Mouse (Mus musculus) hindbrain, embryonic 11.5 days (tissue): ENCODE measurements around the gene Med15. TPM values are rescaled to one million over a fixed set of nuclear protein-coding genes. Genes with fewer than 3 reads are reported as not detected.
"Not testable (repeated sequence)": the region's sequence is repeated elsewhere in the genome, so short reads cannot be mapped to it uniquely, and the experiment has no call there.

Experiments used
- ATAC-seq: fragments of 200-750 bp; cut with Nextera tagmentation; 2 replicates; pipeline ENCODE4 v1.8.0; 2017; ENCODE audit warnings: mild to moderate bottlenecking, moderate TSS enrichment, moderate library complexity; ENCODE audit not compliant: low FRiP score
- DNase-seq: peaks from one replicate; pipeline ENCODE4 v3.0.0-alpha.2; 2015; ENCODE audit warnings: low spot score
- H3K27ac ChIP-seq: fragments of 300-500 bp; sonication (generic); 2 replicates; pipeline ENCODE4 v1.5.1; 2014; ENCODE audit warnings: mild to moderate bottlenecking, low read depth, low read length
- H3K27me3 ChIP-seq: fragments of 300-500 bp; sonication (generic); 2 replicates; pipeline ENCODE4 v1.6.1; 2014; ENCODE audit warnings: mild to moderate bottlenecking, low read length, moderate library complexity, mixed read lengths; ENCODE audit not compliant: control insufficient read depth, insufficient read depth
- H3K36me3 ChIP-seq: fragments of 300-500 bp; sonication (generic); 2 replicates; pipeline ENCODE4 v1.6.1; 2014; ENCODE audit warnings: mild to moderate bottlenecking, low read length, moderate library complexity, mixed read lengths; ENCODE audit not compliant: control insufficient read depth, insufficient read depth
- H3K4me1 ChIP-seq: fragments of 300-500 bp; sonication (generic); replicated peaks from 2 replicates; pipeline ENCODE4 v1.6.1; 2014; ENCODE audit warnings: low read length, mixed read lengths; ENCODE audit not compliant: control insufficient read depth, insufficient read depth
- H3K4me2 ChIP-seq: fragments of 300-500 bp; sonication (generic); replicated peaks from 2 replicates; pipeline ENCODE4 v1.6.1; 2014; ENCODE audit warnings: mild to moderate bottlenecking, low read depth, low read length
- H3K4me3 ChIP-seq: fragments of 300-500 bp; sonication (generic); 2 replicates; pipeline ENCODE4 v1.5.1; 2014; ENCODE audit warnings: low read depth, low read length
- H3K9ac ChIP-seq: fragments of 300-500 bp; sonication (generic); 2 replicates; pipeline ENCODE4 v1.6.1; 2014; ENCODE audit warnings: low read depth, low read length
- H3K9me3 ChIP-seq: fragments of 300-500 bp; sonication (generic); 2 replicates; pipeline ENCODE4 v1.6.1; 2016; ENCODE audit warnings: low read length; ENCODE audit not compliant: control insufficient read depth
- WGBS: fragments of 180-500 bp; shearing (Covaris S2); extraction: QIAGEN DNeasy Blood & Tissue Kit; methylation state at CpG from one replicate; pipeline ENCODE4 v1.1.7; 2014; 5-methylcytosine and 5-hydroxymethylcytosine counted together
- polyA plus RNA-seq: library from polyadenylated mRNA; unstranded; fragments of >200 nt; fragmentation: Nextera tagmentation; extraction: Ambion mirVana; gene quantifications from 2 replicates; pipeline ENCODE4 v1.2.1, GENCODE M21; 2014

Med15 gene
- polyA plus RNA-seq, 1 experiment from 2014 or later: 42.8 TPM

DNA sequence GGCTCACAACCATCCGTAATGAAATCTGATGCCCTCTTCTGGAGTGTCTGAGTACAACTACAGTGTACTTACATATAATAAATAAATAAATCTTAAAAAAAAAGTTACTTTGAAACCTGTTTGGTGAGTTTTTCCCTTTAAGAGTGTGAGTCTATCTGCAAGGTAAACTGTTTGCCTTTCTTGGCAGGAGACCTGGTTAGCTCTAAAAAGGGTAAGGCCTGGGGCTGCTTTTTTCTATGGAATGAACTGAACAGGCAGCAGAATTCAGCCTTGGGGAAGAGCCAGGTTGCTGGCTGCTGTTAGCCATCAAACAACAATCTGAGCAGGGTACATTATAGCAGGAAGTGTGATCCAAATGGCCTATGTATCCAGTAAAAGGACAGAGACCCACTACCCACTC lies 10.1 kb upstream of the Med15 start:
- no peak overlapping the region for H3K4me2 ChIP-seq
- no peaks in the 10 kb centered on the region for H3K36me3 ChIP-seq
- ATAC-seq (no peak), DNase-seq (no peak)
- no peaks in the 10 kb centered on the region for H3K4me1 ChIP-seq
- H3K27me3 ChIP-seq: no peaks in the 10 kb centered on the region
- H3K27ac ChIP-seq: no peak overlapping the region
- no peaks in the 10 kb centered on the region for H3K9me3 ChIP-seq
- 84% methylated on average over 1 of the region's 1 CpGs for WGBS
- no peak overlapping the region for H3K4me3 ChIP-seq
- H3K9ac ChIP-seq: no peak overlapping the region

DNA sequence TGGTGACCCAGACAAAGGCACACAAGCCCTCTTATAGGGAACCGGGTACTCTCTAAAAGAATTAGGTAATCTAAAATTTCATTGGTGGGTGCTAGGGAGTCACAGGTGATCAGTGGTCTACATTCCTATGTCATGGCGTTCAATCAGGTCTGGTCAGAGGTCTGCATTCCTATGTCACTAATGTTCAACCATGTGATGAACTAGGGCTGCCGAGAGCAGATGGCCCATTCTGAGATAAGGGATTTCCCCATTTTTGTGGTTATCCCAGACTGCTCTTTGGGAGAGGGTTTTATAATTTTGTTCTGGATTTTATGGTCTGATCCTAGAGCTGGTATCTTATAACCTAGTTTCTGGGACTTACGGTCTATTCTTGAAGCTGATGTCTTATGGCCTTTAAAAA lies 7.4 kb upstream of the Med15 start:
- Histone ChIP-seq H3K36me3 (no peaks in the 10 kb centered on the region), H3K4me1 (no peaks in the 10 kb centered on the region), H3K27ac (no peak overlapping the region), H3K4me2 (no peak overlapping the region), H3K4me3 (no peak overlapping the region), H3K9me3 (no peaks in the 10 kb centered on the region), H3K9ac (no peak overlapping the region), H3K27me3 (no peaks in the 10 kb centered on the region)
- 88% methylated on average over 4 of the region's 4 CpGs for WGBS
- no peak for ATAC-seq
- DNase-seq: no peak

- Histone ChIP-seq H3K27me3 (no peaks in the 10 kb centered on the region), H3K4me1 (no peaks in the 10 kb centered on the region), H3K4me3 (no peak overlapping the region), H3K9ac (no peak overlapping the region), H3K36me3 (no peaks in the 10 kb centered on the region), H3K4me2 (no peak overlapping the region), H3K27ac (no peak overlapping the region), H3K9me3 (no peaks in the 10 kb centered on the region)
- ATAC-seq (no peak), DNase-seq (no peak)
- WGBS: 48% methylated on average over 4 of the region's 4 CpGs
These were observed 3.5 kb upstream of the Med15 start for GRCm38 (mm10) chr16:17736156-17736555.

DNA sequence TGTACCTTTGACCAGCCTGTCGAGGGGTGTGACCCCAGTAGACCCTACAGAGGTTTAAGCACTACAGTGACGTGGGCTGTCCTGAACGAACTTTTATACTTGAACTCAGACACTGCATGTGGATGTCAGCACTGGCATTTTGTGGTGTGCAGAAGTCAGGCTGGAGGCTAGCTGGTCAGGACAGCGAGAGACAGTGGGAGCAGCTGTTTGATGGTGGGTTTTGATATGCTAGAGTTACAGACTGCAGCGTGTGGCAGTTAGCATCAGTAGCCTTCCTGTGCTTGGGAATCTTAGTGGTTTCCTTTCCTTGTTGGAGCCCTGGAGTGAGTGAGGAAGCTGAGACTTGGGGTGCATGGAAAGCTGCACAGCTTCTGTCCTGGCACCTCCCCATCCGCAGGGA lies 2.2 kb upstream of the Med15 start:
- not testable (repeated sequence) for ATAC-seq, H3K27me3 ChIP-seq, H3K27ac ChIP-seq, H3K36me3 ChIP-seq, H3K4me2 ChIP-seq, DNase-seq, H3K4me1 ChIP-seq, H3K4me3 ChIP-seq, H3K9ac ChIP-seq, H3K9me3 ChIP-seq
- WGBS: 88% methylated on average over 6 of the region's 6 CpGs

GRCm38 (mm10) chr16:17733646-17734045 lies 955 bp upstream of the Med15 start:
- H3K9ac ChIP-seq: no peak overlapping the region
- no peak overlapping the region for H3K27ac ChIP-seq
- no peaks in the 10 kb centered on the region for H3K27me3 ChIP-seq
- ATAC-seq (no peak), DNase-seq (no peak)
- no peaks in the 10 kb centered on the region for H3K9me3 ChIP-seq
- no peak overlapping the region for H3K4me2 ChIP-seq
- no peaks in the 10 kb centered on the region for H3K4me1 ChIP-seq
- no peak overlapping the region for H3K4me3 ChIP-seq
- no peaks in the 10 kb centered on the region for H3K36me3 ChIP-seq
- WGBS: 59% methylated on average over 2 of the region's 2 CpGs

DNA sequence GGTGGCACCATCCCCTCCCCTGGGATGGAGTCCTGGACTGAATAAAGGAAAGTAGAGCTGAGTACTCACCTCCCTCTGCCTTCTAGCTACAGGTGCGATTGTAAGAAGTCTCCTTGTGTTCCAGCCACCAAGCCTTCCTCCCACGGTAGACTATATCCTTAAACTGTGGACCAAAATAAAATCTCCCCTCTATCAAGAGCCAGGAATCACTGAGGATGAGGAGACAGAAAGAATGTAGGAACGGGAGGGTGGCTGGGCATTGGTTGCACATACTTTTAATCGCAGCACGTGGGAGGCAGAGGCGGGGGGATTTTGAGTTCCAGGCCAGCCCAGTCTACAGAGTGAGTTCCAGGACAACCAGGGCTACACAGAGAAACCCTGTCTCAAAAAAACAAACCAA lies 260 bp downstream of the Med15 start:
- ATAC-seq (no peak), DNase-seq (no peak)
- H3K4me1 ChIP-seq: no peaks in the 10 kb centered on the region
- H3K27ac ChIP-seq: no peak overlapping the region
- H3K9ac ChIP-seq: no peak overlapping the region
- WGBS: 65% methylated on average over 6 of the region's 6 CpGs
- no peak overlapping the region for H3K4me2 ChIP-seq
- H3K36me3 ChIP-seq: no peaks in the 10 kb centered on the region
- H3K4me3 ChIP-seq: no peak overlapping the region
- H3K27me3 ChIP-seq: no peaks in the 10 kb centered on the region
- no peaks in the 10 kb centered on the region for H3K9me3 ChIP-seq

GRCm38 (mm10) chr16:17732021-17732420 lies 670 bp downstream of the Med15 start:
- DNase-seq: no peak
- 38% methylated on average over 3 of the region's 3 CpGs for WGBS

DNA sequence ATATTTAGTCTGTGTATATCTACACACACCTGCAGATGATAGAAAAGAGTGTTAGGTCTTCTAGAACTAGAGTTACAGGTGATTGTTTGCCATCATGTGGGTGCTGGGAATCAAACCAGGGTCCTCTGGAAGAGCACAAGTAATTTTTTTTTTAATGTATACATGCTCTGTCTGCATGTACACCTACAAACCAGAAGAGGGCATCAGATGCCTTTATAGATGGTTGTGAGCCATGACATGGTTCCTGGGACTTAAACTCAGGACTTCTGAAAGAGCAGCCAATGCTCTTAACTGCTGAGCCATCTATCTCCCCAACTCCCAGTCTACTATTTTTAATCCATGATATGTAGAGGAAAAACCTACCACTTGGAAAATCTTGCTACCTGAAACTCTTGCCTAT lies 2.7 kb downstream of the Med15 start:
- Histone ChIP-seq H3K9me3 (no peaks in the 10 kb centered on the region), H3K4me1 (no peaks in the 10 kb centered on the region), H3K27ac (no peak overlapping the region), H3K36me3 (no peaks in the 10 kb centered on the region), H3K27me3 (no peaks in the 10 kb centered on the region), H3K9ac (no peak overlapping the region), H3K4me2 (no peak overlapping the region), H3K4me3 (no peak overlapping the region)
- DNase-seq: no peak
- ATAC-seq: no peak

More at GRCm38 (mm10) chr16:17732021-17732420, 670 bp downstream of the Med15 start:
- Histone ChIP-seq H3K27me3 (no peaks in the 10 kb centered on the region), H3K9me3 (no peaks in the 10 kb centered on the region), H3K4me1 (no peaks in the 10 kb centered on the region), H3K36me3 (no peaks in the 10 kb centered on the region), H3K4me3 (no peak overlapping the region), H3K9ac (no peak overlapping the region), H3K27ac (no peak overlapping the region), H3K4me2 (no peak overlapping the region)
- ATAC-seq: no peak

GRCm38 (mm10) chr16:17727179-17727861 lies 5.4 kb downstream of the Med15 start:
- no peak overlapping the region for H3K4me3 ChIP-seq
- no peak overlapping the region for H3K27ac ChIP-seq
- no peak overlapping the region for H3K9ac ChIP-seq
- H3K27me3 ChIP-seq: no peaks in the 10 kb centered on the region
- ATAC-seq (no peak), DNase-seq (peak; percentile 45)
- H3K4me2 ChIP-seq: no peak overlapping the region
- H3K36me3 ChIP-seq: no peaks in the 10 kb centered on the region
- 15% methylated on average over 5 of the region's 5 CpGs for WGBS
- H3K4me1 ChIP-seq: no peaks in the 10 kb centered on the region
- H3K9me3 ChIP-seq: no peaks in the 10 kb centered on the region
